Mouse (Mus musculus): ENCODE data around the gene Syvn1. TPM values are rescaled to one million over a fixed set of nuclear protein-coding genes. Genes with fewer than 3 reads are reported as not detected.

The Syvn1 gene
- polyA plus RNA-seq, 1 experiment from 2014 or later: 17.7 TPM

DNA sequence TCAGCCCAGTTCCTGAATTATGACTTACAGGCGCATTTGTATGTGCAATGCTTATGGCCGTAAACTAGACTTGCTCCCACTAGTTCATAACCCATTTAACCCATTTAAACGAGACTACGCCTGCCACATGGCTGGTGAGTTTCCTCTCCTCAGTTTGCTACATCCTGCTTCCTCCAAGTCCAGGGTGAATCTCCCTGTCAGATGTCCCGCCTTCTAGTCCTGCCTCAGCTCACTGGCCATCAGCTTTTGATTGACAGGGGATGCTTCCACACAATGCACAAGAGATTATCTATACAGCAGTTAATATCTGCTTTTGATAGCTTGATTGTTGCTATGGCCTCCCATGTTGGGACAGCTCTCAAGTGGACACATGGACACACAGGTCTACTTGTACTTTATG lies 7.9 kb downstream of the Syvn1 start:
- Histone ChIP-seq H3K4me2 (replicated peaks; ENCODE audit: low read depth) (no peak overlapping the region), H3K36me3 (ENCODE audit: control insufficient read depth, insufficient read depth) (peaks cover 65% of the 10 kb centered on the region), H3K27me3 (replicated peaks; ENCODE audit: control insufficient read depth, insufficient read depth, low read length) (no peaks in the 10 kb centered on the region), H3K4me3 (ENCODE audit: low read depth, low read length) (no peak overlapping the region), H3K9ac (ENCODE audit: low read depth, low read length) (no peak overlapping the region), H3K27ac (ENCODE audit: low read depth, low read length) (peak overlapping the region; percentile 28; the same call in 1 of the 2 replicates), H3K9me3 (ENCODE audit: control insufficient read depth) (no peaks in the 10 kb centered on the region), H3K4me1 (replicated peaks; ENCODE audit: control insufficient read depth, insufficient read depth, low read length) (peaks cover 4% of the 10 kb centered on the region; the same call in 1 of the 2 replicates)
- no peak for ATAC-seq
- 57% methylated on average over 5 of the region's 5 CpGs for WGBS
- TF ChIP-seq CTCF (IDR thresholded peaks at IDR 0.05; ENCODE audit: low read depth): no peak

DNA sequence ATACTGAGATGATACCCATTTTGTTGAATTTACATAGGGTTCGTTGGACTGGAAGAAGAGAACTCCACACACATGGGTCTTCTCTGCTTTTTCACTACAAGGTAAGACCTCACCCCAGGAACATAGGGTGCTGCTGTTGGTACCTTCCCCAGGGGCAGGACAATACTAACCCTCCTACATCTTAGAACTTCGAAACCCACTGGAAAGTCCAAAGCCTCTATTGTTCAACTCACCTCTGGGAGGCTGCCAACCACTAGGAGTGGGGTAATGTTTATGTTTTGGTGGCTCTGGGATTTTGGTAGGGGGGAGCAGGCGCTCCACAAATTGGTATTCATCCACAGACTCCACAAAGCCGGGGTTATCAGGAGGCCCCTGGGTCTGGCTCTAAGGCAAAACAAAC lies 10.3 kb downstream of the Syvn1 start:
- no peak overlapping the region for H3K27ac ChIP-seq (ENCODE audit: low read depth, low read length)
- 41% methylated on average over 4 of the region's 4 CpGs for WGBS
- peak overlapping the region; percentile 63 for H3K9ac ChIP-seq (ENCODE audit: low read depth, low read length)
- peak overlapping the region; percentile 73 for H3K4me2 ChIP-seq (replicated peaks; ENCODE audit: low read depth)
- no peaks in the 10 kb centered on the region for H3K9me3 ChIP-seq (ENCODE audit: control insufficient read depth)
- ATAC-seq: no peak
- H3K4me1 ChIP-seq (replicated peaks; ENCODE audit: control insufficient read depth, insufficient read depth, low read length): peaks cover 4% of the 10 kb centered on the region; the same call in 1 of the 2 replicates
- H3K36me3 ChIP-seq (ENCODE audit: control insufficient read depth, insufficient read depth): peaks cover 41% of the 10 kb centered on the region
- TF ChIP-seq CTCF (IDR thresholded peaks at IDR 0.05; ENCODE audit: low read depth): no peak
- H3K4me3 ChIP-seq (ENCODE audit: low read depth, low read length): peak overlapping the region; percentile 62
- H3K27me3 ChIP-seq (replicated peaks; ENCODE audit: control insufficient read depth, insufficient read depth, low read length): no peaks in the 10 kb centered on the region

DNA sequence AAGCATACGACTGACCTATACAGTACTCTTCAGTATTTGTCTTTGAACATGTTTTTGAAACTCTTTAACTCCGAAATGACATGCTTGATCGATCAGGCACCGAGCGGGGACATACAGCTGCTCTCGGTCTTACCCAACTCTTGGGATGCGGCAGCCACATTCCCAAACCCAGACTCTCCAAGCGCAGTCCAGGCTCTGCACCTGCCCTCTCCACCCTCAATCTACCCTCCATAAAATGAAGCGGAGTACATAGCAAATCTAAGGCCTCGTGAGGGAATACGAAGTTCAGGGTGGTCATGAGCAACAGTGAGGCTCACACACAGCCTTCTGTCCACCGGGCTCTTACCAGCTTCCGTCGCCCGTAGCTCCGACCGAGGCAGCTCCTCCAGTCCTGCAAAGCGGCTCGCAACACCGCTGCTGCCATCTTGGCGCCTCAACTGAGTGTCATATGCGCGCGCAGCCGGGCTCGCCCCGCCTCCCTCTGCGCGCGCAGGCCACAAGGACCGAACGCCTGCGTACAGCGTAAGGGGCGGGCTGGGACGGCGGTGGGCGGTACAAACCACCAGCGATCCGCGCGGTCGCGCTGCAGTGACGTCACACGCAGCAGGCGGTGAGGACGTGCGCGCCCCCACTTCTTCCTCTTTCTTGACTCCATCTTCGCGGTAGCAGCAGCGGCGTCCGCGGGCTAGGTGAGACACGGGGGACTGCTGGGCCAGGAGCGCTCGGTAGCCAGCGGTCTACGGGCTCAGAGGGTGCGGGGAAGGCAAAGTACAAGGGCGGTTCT lies 11.1 kb downstream of the Syvn1 start, which contains the start of the genes Mrpl49 and Fau:
Gene Mrpl49, minus strand, starts transcription at position 473 of the 784 bp plus-strand sequence.
Gene Fau, plus strand, starts transcription at position 532 of the 784 bp plus-strand sequence.
- no peak for TF ChIP-seq CTCF (IDR thresholded peaks at IDR 0.05; ENCODE audit: low read depth)
- peak within 1 kb of the TSS; percentile 62 for H3K4me3 ChIP-seq (ENCODE audit: low read depth, low read length)
- WGBS: under 1% methylated on average over 61 of the region's 63 CpGs
- H3K27me3 ChIP-seq (replicated peaks; ENCODE audit: control insufficient read depth, insufficient read depth, low read length): no peaks in the 10 kb centered on the region
- H3K9me3 ChIP-seq (ENCODE audit: control insufficient read depth): no peaks in the 10 kb centered on the region
- peaks cover 9% of the 10 kb centered on the region; the same call in 1 of the 2 replicates for H3K4me1 ChIP-seq (replicated peaks; ENCODE audit: control insufficient read depth, insufficient read depth, low read length)
- H3K9ac ChIP-seq (ENCODE audit: low read depth, low read length): peak within 1 kb of the TSS; percentile 63
- peaks cover 33% of the 10 kb centered on the region for H3K36me3 ChIP-seq (ENCODE audit: control insufficient read depth, insufficient read depth)
- H3K4me2 ChIP-seq (replicated peaks; ENCODE audit: low read depth): peak within 1 kb of the TSS; percentile 73
- peak within 1 kb of the TSS; percentile 51 for H3K27ac ChIP-seq (ENCODE audit: low read depth, low read length)
- peak; percentile 84 for ATAC-seq

DNA sequence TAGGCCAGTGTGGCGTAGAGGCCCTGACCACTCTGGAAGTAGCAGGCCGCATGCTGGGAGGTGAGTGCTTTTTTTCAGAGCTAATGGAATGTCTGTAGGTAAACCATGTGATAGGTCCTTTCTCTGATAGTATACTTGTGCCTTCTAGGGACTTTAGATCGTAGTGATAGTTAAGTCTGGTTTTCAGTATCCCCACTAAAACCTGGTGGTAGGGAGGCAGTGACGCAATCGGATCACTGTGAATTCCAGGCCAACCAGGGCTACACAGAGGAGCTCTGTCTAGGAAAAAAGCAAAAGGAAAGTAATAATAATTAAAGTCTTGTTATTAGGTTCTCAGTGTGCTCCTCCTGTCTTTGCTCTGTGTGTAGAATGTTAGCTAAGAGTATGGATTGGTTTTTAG lies 12.1 kb downstream of the Syvn1 start:
- WGBS: 17% methylated on average over 5 of the region's 5 CpGs
- peak overlapping the region; percentile 63 for H3K9ac ChIP-seq (ENCODE audit: low read depth, low read length)
- H3K27me3 ChIP-seq (replicated peaks; ENCODE audit: control insufficient read depth, insufficient read depth, low read length): no peaks in the 10 kb centered on the region
- ATAC-seq: no peak
- peak overlapping the region; percentile 51 for H3K27ac ChIP-seq (ENCODE audit: low read depth, low read length)
- TF ChIP-seq CTCF (IDR thresholded peaks at IDR 0.05; ENCODE audit: low read depth): no peak
- H3K4me2 ChIP-seq (replicated peaks; ENCODE audit: low read depth): peak overlapping the region; percentile 73
- H3K9me3 ChIP-seq (ENCODE audit: control insufficient read depth): no peaks in the 10 kb centered on the region
- peak overlapping the region; percentile 62 for H3K4me3 ChIP-seq (ENCODE audit: low read depth, low read length)
- peaks cover 12% of the 10 kb centered on the region; the same call in 1 of the 2 replicates for H3K4me1 ChIP-seq (replicated peaks; ENCODE audit: control insufficient read depth, insufficient read depth, low read length)
- H3K36me3 ChIP-seq (ENCODE audit: control insufficient read depth, insufficient read depth): peaks cover 23% of the 10 kb centered on the region

DNA sequence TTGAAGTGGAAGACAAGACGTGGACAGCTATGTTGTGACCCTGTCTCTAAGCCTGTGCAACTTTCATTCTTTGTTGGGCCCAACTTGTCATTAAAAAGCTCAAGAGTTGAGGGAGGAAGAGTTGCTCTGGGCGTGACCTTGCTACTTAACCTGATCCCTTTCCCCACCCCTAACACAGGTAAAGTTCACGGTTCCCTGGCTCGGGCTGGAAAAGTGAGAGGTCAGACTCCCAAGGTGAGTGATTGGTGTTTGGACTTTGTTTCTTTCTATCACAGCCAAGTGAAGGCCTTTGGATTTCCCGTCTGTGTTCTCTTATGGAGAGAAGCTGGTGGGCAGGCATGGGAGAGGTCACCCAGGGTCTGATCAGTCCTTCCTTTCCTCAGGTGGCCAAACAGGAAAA lies 12.6 kb downstream of the Syvn1 start:
- Histone ChIP-seq H3K27ac (ENCODE audit: low read depth, low read length) (peak overlapping the region; percentile 51), H3K4me2 (replicated peaks; ENCODE audit: low read depth) (peak overlapping the region; percentile 73), H3K9me3 (ENCODE audit: control insufficient read depth) (no peaks in the 10 kb centered on the region), H3K4me1 (replicated peaks; ENCODE audit: control insufficient read depth, insufficient read depth, low read length) (peaks cover 12% of the 10 kb centered on the region; the same call in 1 of the 2 replicates), H3K36me3 (ENCODE audit: control insufficient read depth, insufficient read depth) (peaks cover 19% of the 10 kb centered on the region), H3K4me3 (ENCODE audit: low read depth, low read length) (peak overlapping the region; percentile 62), H3K27me3 (replicated peaks; ENCODE audit: control insufficient read depth, insufficient read depth, low read length) (no peaks in the 10 kb centered on the region), H3K9ac (ENCODE audit: low read depth, low read length) (peak overlapping the region; percentile 63)
- no peak for TF ChIP-seq CTCF (IDR thresholded peaks at IDR 0.05; ENCODE audit: low read depth)
- ATAC-seq: no peak
- 35% methylated on average over 5 of the region's 5 CpGs for whole genome bisulfite sequencing

DNA sequence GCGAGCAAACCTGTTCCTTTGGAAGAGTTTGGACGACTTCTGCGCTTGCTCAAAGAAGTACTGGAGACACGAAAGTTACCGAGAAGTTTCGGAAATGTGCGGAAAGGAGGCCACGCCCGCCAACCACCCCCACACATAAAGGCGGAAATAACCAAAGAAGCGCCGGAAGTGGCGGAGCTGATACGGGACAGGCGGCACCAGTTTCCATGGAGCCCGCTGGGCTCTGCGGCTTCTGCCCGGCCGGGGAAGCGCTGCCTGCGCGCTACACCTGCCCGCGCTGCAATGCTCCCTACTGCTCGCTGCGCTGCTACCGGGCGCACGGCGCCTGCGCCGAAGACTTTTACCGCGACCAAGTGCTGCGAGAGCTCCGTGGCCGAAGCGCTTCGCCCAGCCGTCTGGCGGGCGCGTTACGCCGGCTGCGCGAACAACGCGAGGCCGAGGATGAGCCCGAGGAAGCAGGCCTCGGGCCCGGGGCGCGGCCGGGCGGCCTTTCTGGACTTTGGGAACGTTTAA lies 14.7 kb downstream of the Syvn1 start, which contains the start of gene Znhit2:
Gene Znhit2, plus strand, starts transcription at position 172 of the 513 bp plus-strand sequence.
- Histone ChIP-seq H3K4me3 (ENCODE audit: low read depth, low read length) (peak within 1 kb of the TSS; percentile 79), H3K27ac (ENCODE audit: low read depth, low read length) (peak within 1 kb of the TSS; percentile 94), H3K9ac (ENCODE audit: low read depth, low read length) (peak within 1 kb of the TSS; percentile 95), H3K4me2 (replicated peaks; ENCODE audit: low read depth) (peak within 1 kb of the TSS; percentile 96), H3K4me1 (replicated peaks; ENCODE audit: control insufficient read depth, insufficient read depth, low read length) (peaks cover 12% of the 10 kb centered on the region; the same call in 1 of the 2 replicates), H3K9me3 (ENCODE audit: control insufficient read depth) (no peaks in the 10 kb centered on the region), H3K27me3 (replicated peaks; ENCODE audit: control insufficient read depth, insufficient read depth, low read length) (no peaks in the 10 kb centered on the region), H3K36me3 (ENCODE audit: control insufficient read depth, insufficient read depth) (0 out of 2 replicates have a peak, but pooled peaks cover 3% of the 10 kb centered on the region)
- TF ChIP-seq CTCF (IDR thresholded peaks at IDR 0.05; ENCODE audit: low read depth): peak; percentile 36
- peak; percentile 66 for ATAC-seq
- WGBS: under 1% methylated on average over 58 of the region's 58 CpGs

Measured in intestine, postnatal 0 days (tissue).